Mouse (Mus musculus): ENCODE measurements around the gene Rec114.

Rec114 gene

DNA sequence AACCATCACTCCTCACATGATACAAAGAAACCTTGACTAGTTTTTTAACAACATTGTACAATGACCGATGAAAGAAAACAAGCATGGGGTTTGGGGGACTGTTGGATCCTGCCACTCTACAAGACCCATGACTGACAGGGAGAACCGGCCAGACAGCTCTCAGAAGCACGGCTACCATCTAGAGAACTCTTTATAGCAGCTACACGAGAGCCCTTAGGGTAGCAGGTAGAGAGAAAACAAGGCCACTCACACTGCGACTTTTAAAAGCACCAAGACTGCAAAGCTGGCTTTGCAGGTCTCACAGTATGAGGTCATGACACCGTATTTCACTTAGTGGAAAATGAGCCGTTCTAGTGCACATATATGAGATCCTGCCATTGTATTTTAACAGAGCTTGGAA is 33.1 kb downstream of the Rec114 start:
- no peak for DNase-seq

- peak; percentile 53 to 56 for DNase-seq
These were observed 33.8 kb downstream of the Rec114 start for GRCm38 (mm10) chr9:58709939-58710338.

DNA sequence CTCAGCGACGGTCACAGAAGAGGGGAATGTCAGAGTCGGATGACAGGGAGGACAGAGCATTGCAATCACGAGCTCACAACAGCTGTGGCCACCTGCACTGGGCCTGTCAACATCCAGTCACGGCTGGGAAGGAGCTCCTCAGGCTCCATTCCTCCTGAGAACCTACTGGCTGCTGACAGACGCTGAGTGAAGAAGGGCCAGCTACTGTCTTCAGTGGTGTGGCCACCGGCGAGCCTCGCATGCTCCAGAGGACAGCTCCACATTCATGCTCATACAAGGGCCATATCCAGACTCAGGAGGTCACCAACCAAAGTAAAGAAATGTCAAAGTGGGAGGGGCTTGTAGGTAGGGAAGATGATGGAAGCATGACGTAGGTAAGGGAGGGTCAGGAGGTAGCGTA is 36.0 kb downstream of the Rec114 start:
- no peak for DNase-seq

- DNase-seq: no peak
These were observed 37.7 kb downstream of the Rec114 start for GRCm38 (mm10) chr9:58706024-58706423.

DNA sequence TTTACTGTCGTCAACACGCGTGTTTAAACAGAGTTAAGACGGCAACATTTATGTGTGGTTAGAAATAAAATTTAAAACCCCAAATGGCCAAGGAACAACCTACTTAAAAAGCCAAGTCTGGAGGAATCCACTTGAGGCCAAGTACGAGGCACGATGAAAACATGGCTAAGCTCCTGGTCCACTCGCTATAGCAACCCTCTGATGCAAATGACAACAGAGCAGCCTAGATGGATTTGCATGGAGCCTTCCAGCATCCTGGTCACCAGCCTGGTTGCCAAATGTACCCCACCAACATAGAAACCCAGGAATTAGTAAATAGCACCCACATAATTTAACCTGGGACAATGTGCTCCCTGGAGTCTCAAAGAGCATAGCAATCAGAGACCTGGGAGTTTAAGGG is 40.0 kb downstream of the Rec114 start:
- no peak for DNase-seq

DNA sequence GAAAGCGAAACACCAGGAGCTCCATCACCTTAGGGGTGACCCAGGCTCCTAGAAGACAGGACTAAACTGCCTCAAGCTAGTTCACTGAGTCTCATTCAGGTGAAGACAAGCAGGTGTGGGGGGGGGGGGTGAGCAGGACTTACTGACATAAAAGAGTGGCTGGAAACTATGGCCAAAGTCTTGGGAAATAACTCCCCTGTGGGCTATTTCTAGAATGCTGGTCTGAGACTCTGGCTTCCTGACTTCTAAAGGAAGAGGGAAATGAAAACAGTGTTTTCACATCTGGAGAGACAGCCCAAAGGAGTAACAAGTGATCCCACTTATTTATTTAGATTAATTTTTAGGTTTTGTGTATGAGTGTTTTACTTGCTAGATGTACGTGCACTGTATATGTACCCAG is 42.0 kb downstream of the Rec114 start:
- no peak for DNase-seq

GRCm38 (mm10) chr9:58698486-58698885 is 45.3 kb downstream of the Rec114 start:
- DNase-seq: no peak

DNA sequence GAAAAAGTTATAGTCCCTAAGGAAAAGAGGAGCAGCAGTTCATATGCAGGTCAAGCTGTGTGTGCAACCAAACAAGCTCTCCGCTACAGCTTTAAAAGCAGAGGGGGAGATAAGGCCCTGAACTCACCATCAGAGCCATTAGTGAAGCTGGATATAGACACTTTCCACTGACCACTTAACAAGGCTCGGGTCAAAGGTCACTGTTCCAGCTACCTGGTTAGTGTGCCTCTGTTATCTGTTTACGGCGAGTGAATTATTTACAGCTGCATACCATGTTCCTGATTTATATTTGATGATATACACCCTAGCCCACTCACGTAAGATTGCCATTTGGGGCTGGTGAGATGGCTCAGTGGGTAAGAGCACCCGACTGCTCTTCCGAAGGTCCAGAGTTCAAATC is 52.3 kb downstream of the Rec114 start:
- DNase-seq: no peak

GRCm38 (mm10) chr9:58690701-58691100 is 53.1 kb downstream of the Rec114 start:
- no peak for DNase-seq

DNA sequence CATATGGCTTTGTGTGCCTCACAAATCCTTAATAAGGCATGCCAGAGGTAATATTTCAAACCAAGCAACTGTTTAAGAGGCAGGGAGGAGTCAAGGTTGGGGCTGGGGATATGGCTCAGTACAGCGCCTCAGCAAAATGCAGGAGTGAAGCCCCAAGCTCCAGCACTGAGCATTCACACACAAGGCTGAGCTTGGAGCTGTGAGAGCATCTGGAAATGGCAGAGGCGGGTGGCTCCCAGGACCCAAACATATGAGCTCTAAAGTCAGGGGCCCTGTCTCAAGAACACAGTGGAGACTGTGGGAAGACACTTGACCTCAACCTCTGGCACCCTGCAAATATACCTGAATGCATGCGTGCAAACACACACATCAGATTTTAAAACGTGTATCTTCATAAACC is 55.7 kb downstream of the Rec114 start:
- DNase-seq: no peak

DNA sequence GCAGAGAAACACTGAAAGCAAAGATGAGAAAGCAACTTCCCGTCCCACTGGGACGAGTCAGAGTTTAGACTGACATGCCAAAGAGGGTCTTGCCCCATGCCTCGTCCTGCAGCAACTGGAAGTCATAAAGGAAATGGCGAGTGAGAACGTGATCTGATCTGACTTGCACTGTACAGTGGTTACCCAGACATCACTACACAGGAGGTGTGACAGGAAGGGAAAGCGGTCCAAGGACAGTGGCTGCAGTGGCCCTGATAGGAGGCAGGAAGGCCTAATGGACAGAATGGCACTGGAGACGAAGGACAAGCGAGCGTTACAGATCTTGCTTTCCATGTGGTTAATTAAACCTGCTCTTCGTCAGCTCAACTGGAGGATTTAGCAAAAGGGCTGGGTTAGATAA is 58.5 kb downstream of the Rec114 start:
- no peak for DNase-seq

DNA sequence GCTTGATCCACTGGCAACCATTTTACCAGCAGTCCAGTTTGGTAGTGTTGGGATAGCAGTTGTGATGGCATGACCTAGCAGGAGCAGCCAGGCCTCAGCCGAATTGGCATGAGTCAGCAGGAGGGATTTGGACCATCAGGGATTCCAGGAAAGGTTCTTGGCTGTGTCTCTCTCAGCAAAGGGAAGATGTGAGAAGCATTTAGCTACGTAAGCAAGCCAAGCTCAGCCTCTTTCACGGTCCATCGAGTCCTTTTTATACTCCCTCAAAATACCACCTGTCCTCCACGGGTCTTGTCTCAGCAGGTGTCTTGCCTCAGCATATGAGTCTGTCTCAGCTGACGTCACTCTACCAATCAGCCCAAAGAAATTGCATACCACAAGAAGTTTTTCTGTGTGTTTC is 60.4 kb downstream of the Rec114 start:
- no peak for DNase-seq

DNA sequence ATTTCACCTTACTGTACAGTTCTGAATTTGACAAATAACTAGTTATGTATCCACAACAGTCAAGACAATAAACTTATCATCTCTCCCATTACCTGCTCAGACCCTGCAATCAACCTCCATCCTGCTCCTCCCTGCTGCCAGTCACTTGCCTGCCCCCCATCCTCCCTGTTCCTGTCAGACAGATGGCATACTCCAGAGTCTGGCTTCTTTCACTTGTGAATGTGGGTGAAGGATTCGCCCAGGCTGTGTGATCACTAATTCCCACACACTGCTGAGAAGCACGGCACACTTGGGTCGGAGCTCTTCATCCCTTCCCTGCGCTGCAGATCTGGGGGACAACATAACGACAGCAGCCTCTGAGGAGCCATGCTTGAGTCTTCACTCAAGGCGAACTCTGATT is 61.7 kb downstream of the Rec114 start:
- no peak for DNase-seq

GRCm38 (mm10) chr9:58681411-58681810 is 62.4 kb downstream of the Rec114 start:
- DNase-seq: no peak

DNA sequence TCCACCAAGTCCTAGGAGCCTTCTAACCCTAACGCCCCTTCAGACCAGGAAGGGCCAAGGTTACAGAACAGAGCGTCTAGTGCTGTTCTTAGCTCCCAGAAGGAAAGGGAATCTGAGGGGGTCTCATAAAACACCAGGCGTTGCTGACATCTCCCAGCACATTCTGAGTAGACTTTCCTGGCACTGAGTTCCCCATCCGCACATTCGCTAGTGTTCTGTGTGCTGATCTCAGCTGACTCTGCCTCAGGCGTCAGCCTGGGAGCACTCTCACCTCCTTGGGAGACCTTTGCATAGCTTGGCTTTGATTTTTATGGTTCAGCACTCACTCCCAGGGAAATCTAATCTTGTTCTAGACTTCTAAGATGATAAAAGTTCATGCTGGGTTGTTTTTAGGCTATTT is 68.4 kb downstream of the Rec114 start:
- no peak for DNase-seq

DNA sequence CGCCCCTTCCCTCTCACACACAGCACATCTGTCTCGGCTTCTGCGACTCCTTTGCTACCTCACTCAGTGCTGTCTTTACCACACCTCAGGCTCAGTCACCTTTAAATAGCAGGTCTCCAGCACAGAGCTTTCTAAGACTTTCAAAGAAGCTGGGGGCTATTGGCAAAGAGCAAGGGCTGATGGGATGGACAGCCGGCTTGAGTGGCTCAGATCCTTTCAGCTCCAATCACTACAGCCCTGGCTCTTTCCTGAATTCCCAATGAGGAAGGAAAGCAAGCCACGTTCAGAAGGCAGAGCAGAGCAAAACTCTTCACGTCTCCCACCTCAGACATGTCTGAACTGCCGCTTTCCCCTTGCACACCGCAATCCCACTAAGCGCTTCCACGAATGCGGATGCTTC is 69.0 kb downstream of the Rec114 start:
- no peak for DNase-seq

- DNase-seq: no peak
These were observed 71.3 kb downstream of the Rec114 start for GRCm38 (mm10) chr9:58672474-58672873.

DNA sequence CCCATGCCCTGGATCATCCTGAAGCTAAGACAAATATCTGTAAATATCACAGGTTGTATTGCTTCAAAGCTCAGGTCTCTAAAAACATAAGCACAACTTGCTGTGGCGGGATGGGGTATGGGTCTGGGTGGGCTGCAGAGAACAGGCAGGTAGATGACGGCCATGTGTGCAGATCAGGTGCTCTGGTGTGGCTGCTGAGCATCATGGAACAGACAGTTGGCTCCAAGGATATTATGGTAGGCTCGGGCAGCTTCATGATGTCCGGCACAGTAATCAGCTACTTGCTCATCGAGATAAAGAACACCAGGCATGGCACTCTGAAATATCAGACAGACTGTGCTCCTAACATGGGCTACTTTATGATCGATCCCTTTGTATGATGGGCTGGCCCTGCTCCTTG is 73.9 kb downstream of the Rec114 start:
- DNase-seq: no peak

DNA sequence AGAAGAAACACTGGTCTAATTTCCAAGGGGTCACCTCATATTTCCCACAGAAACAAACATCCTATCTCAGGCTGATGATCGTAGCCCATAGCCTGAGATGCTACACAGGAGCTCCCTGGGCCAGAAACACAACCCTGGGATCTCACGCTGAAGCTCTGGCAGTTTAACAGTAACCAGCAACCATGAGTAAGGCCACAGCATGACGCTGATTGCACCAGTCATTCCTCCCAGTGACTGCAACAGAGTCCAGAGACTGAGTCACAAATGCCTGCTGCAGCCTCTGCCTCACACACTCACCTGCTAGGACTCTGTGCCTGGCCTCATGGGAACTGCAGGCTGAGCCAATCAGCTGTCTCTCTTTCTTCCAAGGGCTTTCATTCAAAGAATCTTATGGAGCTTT is 74.7 kb downstream of the Rec114 start:
- no peak for DNase-seq

GRCm38 (mm10) chr9:58668171-58668570 is 75.6 kb downstream of the Rec114 start:
- DNase-seq: no peak

GRCm38 (mm10) chr9:58667244-58667643 is 76.5 kb downstream of the Rec114 start:
- no peak for DNase-seq

GRCm38 (mm10) chr9:58666191-58666590 is 77.6 kb downstream of the Rec114 start:
- DNase-seq: no peak

DNA sequence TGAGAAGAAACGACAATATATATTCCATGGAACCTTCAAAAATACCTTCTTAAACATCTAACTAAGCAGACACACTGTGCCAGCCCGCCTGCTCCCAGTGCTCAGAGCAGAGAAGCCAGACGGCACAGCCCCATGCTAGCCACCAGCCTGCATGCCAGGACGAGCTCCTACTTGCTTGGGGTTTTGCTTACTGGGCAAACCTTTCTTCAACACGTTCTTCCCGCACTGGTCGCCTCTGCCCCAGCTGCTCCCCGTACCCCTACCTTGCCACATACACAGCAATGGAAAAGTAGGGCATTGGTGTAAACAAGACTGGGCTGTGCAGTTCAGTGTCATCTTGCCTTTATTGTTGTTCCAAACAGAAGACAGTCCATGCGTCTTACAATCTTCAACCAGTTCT is 78.3 kb downstream of the Rec114 start:
- DNase-seq: no peak

DNA sequence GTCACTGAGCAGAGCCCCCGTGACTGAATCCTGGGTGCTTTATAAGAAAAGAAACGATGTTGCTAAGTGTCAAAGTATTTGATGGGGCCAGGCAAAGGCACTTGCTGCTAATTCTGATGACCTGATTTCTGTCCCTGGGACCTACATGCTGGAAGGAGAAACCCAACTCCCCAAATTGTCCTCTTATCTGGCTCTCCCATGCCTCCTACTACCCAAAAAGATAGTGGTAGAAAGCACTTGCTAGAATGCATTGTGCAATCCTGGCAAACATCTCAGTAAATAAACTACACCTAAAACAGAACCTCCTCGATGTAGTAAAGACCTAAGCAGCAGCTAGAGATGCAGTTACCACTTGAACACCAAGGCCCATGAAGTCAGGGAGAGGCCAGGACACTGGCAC is 81.0 kb downstream of the Rec114 start:
- no peak for DNase-seq

- DNase-seq: no peak
These were observed 81.8 kb downstream of the Rec114 start for GRCm38 (mm10) chr9:58662007-58662406.

GRCm38 (mm10) chr9:58660673-58661072 is 83.1 kb downstream of the Rec114 start:
- DNase-seq: no peak

Measured in B cell, adult 2 months (primary cell).